Mouse (Mus musculus) lung, postnatal 36 days (tissue): ENCODE data around the gene Dclre1b.

Experiments
- DNase-seq: peaks from one replicate; pipeline ENCODE4 v3.0.0; 2022; ENCODE audit warnings: mixed read lengths

Dclre1b gene

DNA sequence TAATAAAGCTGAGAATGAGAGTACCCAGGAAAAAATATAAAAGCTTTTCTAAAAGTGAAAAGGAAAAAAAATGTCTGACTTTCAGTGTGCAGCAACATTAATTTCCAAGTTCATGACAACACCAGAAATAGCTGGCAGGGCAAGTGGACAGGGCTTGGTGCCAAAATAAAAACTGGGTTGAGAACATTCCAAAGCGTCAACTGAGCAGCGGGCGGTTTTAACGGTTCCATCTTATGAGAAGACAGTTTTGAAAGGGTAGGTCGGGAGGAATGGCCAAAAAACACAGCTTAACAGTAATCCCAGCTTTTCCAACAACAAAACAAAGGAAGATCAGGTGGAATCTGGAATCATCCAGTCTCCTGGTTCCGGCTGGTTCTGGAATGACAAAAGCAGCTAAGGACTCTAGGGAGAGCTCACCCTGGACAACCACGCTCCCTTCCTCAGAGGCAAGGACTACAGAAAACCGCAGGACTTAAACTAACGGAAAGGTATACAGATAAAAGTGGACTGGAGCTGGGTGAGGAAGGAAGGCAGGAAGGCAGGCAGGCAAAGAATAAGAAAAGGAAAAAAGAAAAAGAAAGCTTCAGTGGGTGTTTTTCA is 37.6 kb downstream of the Dclre1b start:
- peak; percentile 91 for DNase-seq

DNA sequence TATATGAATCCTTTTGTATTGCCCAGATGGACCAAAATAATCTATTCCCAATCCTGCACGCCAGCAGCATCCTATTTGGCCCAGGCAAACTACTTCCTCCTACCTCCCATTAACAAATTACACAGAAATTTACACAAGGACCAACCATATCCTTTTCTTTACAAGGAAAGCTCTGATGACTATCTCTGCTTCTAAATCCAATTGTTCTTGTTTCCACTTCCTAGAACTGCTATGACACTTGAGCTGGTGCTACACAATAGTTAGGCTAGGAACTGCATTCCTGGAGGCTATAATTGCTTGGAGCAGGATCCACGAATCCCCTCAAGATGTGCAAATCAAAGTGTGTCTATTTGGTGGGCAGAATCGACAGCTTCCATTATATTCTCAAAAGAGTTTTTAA is 42.5 kb downstream of the Dclre1b start:
- DNase-seq, result no peak

DNA sequence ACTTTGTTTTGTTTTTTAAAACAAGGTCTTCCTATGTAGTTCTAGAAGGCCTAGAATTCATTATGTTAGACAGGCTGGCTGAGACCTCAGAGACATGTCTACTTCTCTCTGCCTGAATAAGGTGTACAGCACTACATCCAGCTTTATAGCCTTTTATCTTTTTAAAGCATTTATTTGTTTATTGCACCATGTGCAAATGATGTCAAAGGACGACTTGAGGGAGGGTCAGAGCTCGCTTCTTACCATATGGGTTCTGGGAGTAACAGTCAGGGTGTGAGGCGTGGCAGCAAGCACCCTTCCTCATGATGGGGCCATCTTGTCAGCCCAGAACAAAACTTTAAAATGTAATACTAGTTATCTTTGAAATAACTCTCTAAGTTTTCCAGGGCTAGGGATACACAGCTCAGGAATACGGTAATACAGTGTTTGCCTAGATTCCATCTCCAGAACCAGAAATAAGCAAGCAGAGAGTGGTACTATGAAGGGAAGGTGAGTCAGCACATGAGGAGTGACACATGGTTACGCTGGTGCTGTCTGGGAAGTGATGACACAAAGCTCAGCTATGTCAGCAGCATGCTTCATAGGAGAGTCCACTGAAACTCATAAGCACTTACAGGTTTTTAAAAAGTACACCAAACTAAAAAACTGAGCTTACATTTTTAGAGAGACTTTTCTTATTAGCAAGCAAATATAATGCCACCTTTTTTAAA is 49.8 kb downstream of the Dclre1b start:
- DNase-seq, result no peak

DNA sequence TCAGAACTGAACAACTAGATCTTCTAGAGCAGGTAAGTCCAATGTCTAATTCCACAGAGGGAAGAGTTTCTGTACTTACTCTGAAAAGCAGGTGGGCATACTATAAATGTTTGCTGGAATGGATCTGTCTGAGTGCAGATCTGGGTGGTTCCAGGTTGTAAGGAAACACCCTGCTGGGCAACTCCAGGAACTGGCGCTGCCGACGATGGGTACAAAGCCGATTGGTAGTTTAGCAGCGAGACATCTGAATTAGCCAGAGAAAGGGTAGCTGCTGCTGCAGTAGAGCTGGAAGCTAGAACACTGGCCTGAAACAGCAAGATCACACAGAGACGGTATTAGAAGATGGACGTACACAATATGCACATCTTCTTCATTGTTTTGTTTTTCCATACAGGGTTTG is 50.8 kb downstream of the Dclre1b start:
- DNase-seq, result no peak

DNA sequence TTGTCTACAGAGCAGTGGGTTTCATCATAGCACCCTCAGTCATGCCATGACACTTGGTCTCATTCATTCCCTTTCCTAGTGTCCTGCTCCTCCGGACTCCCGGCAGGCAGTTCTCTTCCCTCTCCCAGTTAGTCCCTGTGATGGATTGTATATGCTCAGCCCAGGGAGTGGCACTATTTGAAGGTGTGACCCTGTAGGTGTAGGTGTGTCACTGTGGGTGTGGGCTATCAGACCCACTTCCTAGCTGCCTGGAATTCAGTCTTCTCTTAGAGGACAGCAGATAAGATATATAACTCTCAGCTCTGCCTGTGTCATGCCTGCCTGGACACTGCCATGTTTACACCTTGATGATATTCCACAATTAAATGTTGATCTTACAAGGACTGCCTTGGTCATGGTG is 52.3 kb downstream of the Dclre1b start:
- no peak for DNase-seq

DNA sequence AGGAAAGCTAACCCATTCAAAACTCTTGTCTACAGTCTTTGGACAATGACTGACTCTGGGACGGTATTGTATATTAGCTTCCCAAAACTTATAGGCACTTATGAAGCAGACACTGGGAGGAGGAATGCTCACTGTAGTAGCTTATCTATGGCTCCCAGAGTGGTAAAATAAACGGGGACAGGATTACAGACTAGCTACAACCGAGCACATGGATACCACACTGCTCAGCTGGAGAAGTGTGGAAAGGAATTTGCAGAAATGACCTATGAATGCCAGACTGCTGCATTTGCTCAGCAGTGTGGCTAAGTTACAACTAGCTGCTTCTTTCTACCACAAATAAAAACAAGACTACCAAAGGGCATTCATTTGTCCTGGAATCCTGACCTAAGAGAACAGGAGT is 53.9 kb downstream of the Dclre1b start:
- no peak for DNase-seq

DNA sequence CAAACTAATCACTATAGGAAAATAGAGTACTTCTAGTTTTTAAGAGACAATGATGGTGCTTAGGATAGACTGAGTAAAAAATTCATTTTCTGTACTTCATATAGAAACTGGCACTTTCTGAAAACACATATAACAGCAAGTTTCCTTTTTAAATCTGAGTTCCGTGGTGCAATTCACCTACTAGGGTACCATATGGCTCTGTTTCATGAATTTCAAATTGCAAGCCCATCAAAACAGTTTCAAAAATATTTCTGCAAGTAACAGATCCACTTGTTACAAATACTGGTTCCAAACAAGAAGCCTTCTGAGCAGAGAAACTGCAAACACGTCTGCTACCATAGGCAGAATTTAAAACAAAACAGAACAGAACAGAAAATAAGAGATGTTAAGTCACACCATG is 57.7 kb downstream of the Dclre1b start:
- DNase-seq, result no peak
